8 mouse cellular contexts compared by ENCODE assay signal in genomic region chr9:21924099-21924493, GRCm38 (mm10). TPM values are rescaled to one million over a fixed set of nuclear protein-coding genes. Genes with fewer than 3 reads are reported as not detected.
DNase-seq lines count a peak whose midpoint lies in the region; ATAC-seq and TF ChIP-seq lines count a peak whose summit lies in the region.

No protein-coding gene starts in this region.

- H3K4me2 ChIP-seq in kidney, embryonic 14.5 days (replicated peaks; ENCODE audit: low read depth, low read length) = no peak overlapping the region

- peak; percentile 97 for DNase-seq in adrenal gland, postnatal 10 days
- peak; percentile 83 for DNase-seq in gastrocnemius, postnatal 25 days
- DNase-seq in lung, postnatal 36 days = peak; percentile 98
- peak; percentile 71 to 95 for DNase-seq in urinary bladder, adult 18-20 months (ENCODE audit: low spot score in 2 of 2)
- no peak for DNase-seq in left cerebral cortex, postnatal 14 days (ENCODE audit: low spot score in 2 of 2)
- DNase-seq in right cerebral cortex, postnatal 10 days (ENCODE audit: low spot score in 2 of 2) = no peak

- no peaks in the 10 kb centered on the region for H3K9me3 ChIP-seq in ES-Bruce4 (replicated peaks; ENCODE audit: control insufficient read depth, insufficient read depth, low read length, poor library complexity, severe bottlenecking)
- no peaks in the 10 kb centered on the region for H3K9me3 ChIP-seq in kidney, embryonic 14.5 days (ENCODE audit: control insufficient read depth, low read length)

- intact Hi-C loops in left cerebral cortex, postnatal 14 days (cut with DNase I) = no loop called here

- TF ChIP-seq CTCF in ES-Bruce4 (IDR thresholded peaks at IDR 0.05; ENCODE audit: low read depth, low read length) = no peak

- WGBS in kidney, embryonic 14.5 days = 62% methylated on average over 6 of the region's 6 CpGs

- TF ChIP-seq EP300 in ES-Bruce4 (IDR thresholded peaks at IDR 0.05; ENCODE audit: insufficient read depth, low read depth, low read length) = no peak

- no peak overlapping the region for H3K4me3 ChIP-seq in ES-Bruce4 (ENCODE audit: low read depth, low read length)
- no peak overlapping the region for H3K4me3 ChIP-seq in kidney, embryonic 14.5 days (ENCODE audit: low read length)

- no peaks in the 10 kb centered on the region for H3K36me3 ChIP-seq in ES-Bruce4 (ENCODE audit: control insufficient read depth, insufficient read depth, low read length, poor library complexity, severe bottlenecking)
- no peaks in the 10 kb centered on the region; the same call in 1 of the 2 replicates for H3K36me3 ChIP-seq in kidney, embryonic 14.5 days (ENCODE audit: control insufficient read depth, insufficient read depth, low read length)

- H3K9ac ChIP-seq in ES-Bruce4 (ENCODE audit: low read depth, poor library complexity, severe bottlenecking) = no peak overlapping the region
- H3K9ac ChIP-seq in kidney, embryonic 14.5 days (ENCODE audit: low read depth, low read length) = no peak overlapping the region

- no peak for TF ChIP-seq POLR2A in ES-Bruce4 (IDR thresholded peaks at IDR 0.05; ENCODE audit: insufficient read depth, low read length)

- H3K4me1 ChIP-seq in ES-Bruce4 (ENCODE audit: control insufficient read depth, insufficient read depth, low read length) = no peaks in the 10 kb centered on the region
- peaks cover 9% of the 10 kb centered on the region for H3K4me1 ChIP-seq in kidney, embryonic 14.5 days (ENCODE audit: control insufficient read depth, insufficient read depth, low read length)

- 0 out of 2 replicates have a peak, but pooled peaks have one; percentile 11 for ATAC-seq in kidney, embryonic 14.5 days (ENCODE audit: low FRiP score, low TSS enrichment)

- 0 out of 2 replicates have a peak overlapping the region, but pooled peaks have one; percentile 12 for H3K27ac ChIP-seq in ES-Bruce4 (ENCODE audit: insufficient read depth, low read length)
- H3K27ac ChIP-seq in kidney, embryonic 14.5 days (ENCODE audit: low read depth, low read length) = no peak overlapping the region; the same call in 1 of the 2 replicates

- no peaks in the 10 kb centered on the region for H3K27me3 ChIP-seq in ES-Bruce4 (ENCODE audit: control insufficient read depth, insufficient read depth, low read length, poor library complexity, severe bottlenecking)
- H3K27me3 ChIP-seq in kidney, embryonic 14.5 days (ENCODE audit: control insufficient read depth, insufficient read depth, low read length) = no peaks in the 10 kb centered on the region

RNA-seq across cellular contexts. Expression of gene Ccdc159, which starts 3.2 kb away (rescaled TPM):
- 2.9 and 4.9 TPM in 2 replicates for polyA plus RNA-seq in ES-Bruce4 (2011; ENCODE audit: insufficient read depth, insufficient read length, low read depth, missing spikeins)
- 1 to 10 TPM; 5.6 to 8.8 TPM for total RNA-seq in adrenal gland, postnatal 10 days (2021)
- under 1 TPM; 0.38 to 0.51 TPM for total RNA-seq in gastrocnemius, postnatal 25 days (2021)
- polyA plus RNA-seq in kidney, embryonic 14.5 days (2014; fragmentation: Nextera tagmentation; extraction: Ambion mirVana) = 3.4 and 4.0 TPM in 2 replicates
- total RNA-seq in left cerebral cortex, postnatal 14 days (2021) = 10 to 100 TPM; 12.5 to 14.7 TPM

RNA-seq across cellular contexts. Expression of gene Tmem205, which starts 3.3 kb away (rescaled TPM):
- polyA plus RNA-seq in ES-Bruce4 (2011; ENCODE audit: insufficient read depth, insufficient read length, low read depth, missing spikeins) = 19.9 and 21.4 TPM in 2 replicates
- total RNA-seq in adrenal gland, postnatal 10 days (2021) = 100 to 1,000 TPM; 182 to 187 TPM
- total RNA-seq in gastrocnemius, postnatal 25 days (2021) = 10 to 100 TPM in 1 of 2 experiments, 1 to 10 TPM in 1; 8.6 to 14.6 TPM
- polyA plus RNA-seq in kidney, embryonic 14.5 days (2014; fragmentation: Nextera tagmentation; extraction: Ambion mirVana) = 54.0 and 67.5 TPM in 2 replicates
- 10 to 100 TPM; 28.0 to 33.5 TPM for total RNA-seq in left cerebral cortex, postnatal 14 days (2021)

RNA-seq across cellular contexts. Expression of gene Rab3d, which starts 6.1 kb away (rescaled TPM):
- 5.7 and 7.8 TPM in 2 replicates for polyA plus RNA-seq in ES-Bruce4 (2011; ENCODE audit: insufficient read depth, insufficient read length, low read depth, missing spikeins)
- total RNA-seq in adrenal gland, postnatal 10 days (2021) = 10 to 100 TPM; 37.2 to 45.4 TPM
- 1 to 10 TPM; 3.4 to 6.0 TPM for total RNA-seq in gastrocnemius, postnatal 25 days (2021)
- polyA plus RNA-seq in kidney, embryonic 14.5 days (2014; fragmentation: Nextera tagmentation; extraction: Ambion mirVana) = 4.6 and 8.3 TPM in 2 replicates
- total RNA-seq in left cerebral cortex, postnatal 14 days (2021) = 10 to 100 TPM; 17.5 to 24.8 TPM

RNA-seq across cellular contexts. Expression of gene Plppr2, which starts 12.7 kb away (rescaled TPM):
- 5.4 and 5.6 TPM in 2 replicates for polyA plus RNA-seq in ES-Bruce4 (2011; ENCODE audit: insufficient read depth, insufficient read length, low read depth, missing spikeins)
- total RNA-seq in adrenal gland, postnatal 10 days (2021) = 10 to 100 TPM; 21.9 to 22.3 TPM
- total RNA-seq in gastrocnemius, postnatal 25 days (2021) = under 1 TPM; 0.56 to 0.83 TPM
- 7.0 and 9.2 TPM in 2 replicates for polyA plus RNA-seq in kidney, embryonic 14.5 days (2014; fragmentation: Nextera tagmentation; extraction: Ambion mirVana)
- total RNA-seq in left cerebral cortex, postnatal 14 days (2021) = 100 to 1,000 TPM; 262 to 263 TPM

RNA-seq across cellular contexts. Expression of gene Swsap1, which starts 31.5 kb away (rescaled TPM):
- polyA plus RNA-seq in ES-Bruce4 (2011; ENCODE audit: insufficient read depth, insufficient read length, low read depth, missing spikeins) = 8.5 TPM in 2 replicates
- 10 to 100 TPM; 11.9 to 15.1 TPM for total RNA-seq in adrenal gland, postnatal 10 days (2021)
- 1 to 10 TPM; 1.6 to 2.7 TPM for total RNA-seq in gastrocnemius, postnatal 25 days (2021)
- polyA plus RNA-seq in kidney, embryonic 14.5 days (2014; fragmentation: Nextera tagmentation; extraction: Ambion mirVana) = 11.4 and 12.8 TPM in 2 replicates
- total RNA-seq in left cerebral cortex, postnatal 14 days (2021) = 10 to 100 TPM; 14.4 to 15.0 TPM

Comparison
In these comparisons a context has a peak if more than half of its experiments do, and no peak if none do; other contexts are left out.
1. DNase-seq: peak in adrenal gland, postnatal 10 days (single experiment), gastrocnemius, postnatal 25 days (single experiment), lung, postnatal 36 days (single experiment) and urinary bladder, adult 18-20 months (2 of 2); none in left cerebral cortex, postnatal 14 days (0 of 2) and right cerebral cortex, postnatal 10 days (0 of 2).
2. RNA of gene Ccdc159, which starts 3.2 kb away (total RNA-seq): 12.5 to 14.7 TPM in left cerebral cortex, postnatal 14 days and 5.6 to 8.8 TPM in adrenal gland, postnatal 10 days; 0.38 to 0.51 TPM in gastrocnemius, postnatal 25 days; every median in the first group is over 4 times any median in the second.
3. RNA of gene Tmem205, which starts 3.3 kb away (total RNA-seq): 182 to 187 TPM in adrenal gland, postnatal 10 days; 28.0 to 33.5 TPM in left cerebral cortex, postnatal 14 days and 8.6 to 14.6 TPM in gastrocnemius, postnatal 25 days; every median in the first group is over 4 times any median in the second.